17 mouse cellular contexts compared by ENCODE assay signal in the genomic region with DNA sequence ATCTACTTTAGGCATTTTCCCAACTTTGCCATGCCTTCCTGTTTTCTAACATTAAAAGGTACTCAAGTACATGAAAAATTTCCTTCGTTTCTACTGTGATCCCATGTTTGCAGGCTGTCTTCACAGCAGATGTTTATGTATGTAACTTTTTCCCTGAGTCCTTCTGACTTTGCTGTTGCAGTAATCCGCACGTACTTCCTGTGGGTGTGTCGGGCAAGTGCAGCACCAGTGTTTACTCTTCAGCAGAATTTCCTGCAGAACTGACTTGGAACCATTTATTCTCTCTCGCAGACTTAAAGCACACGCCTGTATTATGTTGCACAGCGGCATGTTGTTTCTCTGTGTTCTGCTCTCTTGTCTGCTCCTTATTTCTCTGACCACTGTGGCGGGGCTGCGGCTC.
"Had no signal": no experiment of that assay in that cellular context is flagged by ENCODE, and none has a peak within 500 bp of the region (broad histone marks: within the 10 kb centered on the region; RNA-seq: fewer than 3 reads in every experiment).

No protein-coding gene starts in this region.

- DNase-seq: kidney, adult 2 months; kidney, postnatal 25 days; layer of hippocampus, adult 9-11 months; liver; lung, embryonic 14.5 days; midbrain, embryonic 14.5 days; right cerebral cortex, postnatal 14 days; right cerebral cortex, postnatal 4 days; thymus, postnatal 25 days had no signal

- H3K9ac ChIP-seq: limb, embryonic 13.5 days; liver, embryonic 12.5 days; liver, embryonic 15.5 days; lung, embryonic 14.5 days had no signal

- ATAC-seq: intestine, postnatal 0 days; liver, embryonic 12.5 days had no signal

- H3K27ac ChIP-seq: kidney, postnatal 0 days; limb, embryonic 10.5 days; limb, embryonic 13.5 days; liver, embryonic 12.5 days; liver, embryonic 15.5 days; midbrain, embryonic 10.5 days had no signal

- H3K36me3 ChIP-seq: limb, embryonic 10.5 days; limb, embryonic 13.5 days; liver, embryonic 12.5 days; liver, embryonic 15.5 days; midbrain, embryonic 10.5 days had no signal

- H3K4me1 ChIP-seq: liver, embryonic 12.5 days; liver, embryonic 15.5 days; megakaryocyte, embryonic 14.5 days had no signal

- H3K4me2 ChIP-seq: limb, embryonic 13.5 days; liver, embryonic 12.5 days; liver, embryonic 15.5 days; lung, embryonic 14.5 days had no signal

- H3K4me3 ChIP-seq: limb, embryonic 10.5 days; limb, embryonic 13.5 days; liver, embryonic 12.5 days; liver, embryonic 15.5 days; megakaryocyte, embryonic 14.5 days; midbrain, embryonic 10.5 days had no signal

- H3K9me3 ChIP-seq: limb, embryonic 10.5 days; limb, embryonic 13.5 days; liver, embryonic 12.5 days; liver, embryonic 15.5 days; megakaryocyte, embryonic 14.5 days; midbrain, embryonic 10.5 days had no signal
